Mouse (Mus musculus) intestine, postnatal 0 days (tissue): Measurements from ENCODE around the gene Hddc2. TPM values are rescaled to one million over a fixed set of nuclear protein-coding genes. Genes with fewer than 3 reads are reported as not detected.

Experiments
- ATAC-seq: fragments of 200-750 bp; cut with Nextera tagmentation; 2 replicates; pipeline ENCODE4 v1.8.0; 2017; ENCODE audit warnings: mild to moderate bottlenecking, moderate TSS enrichment, moderate library complexity
- H3K27ac ChIP-seq: fragments of 300-500 bp; sonication (generic); 2 replicates; pipeline ENCODE4 v1.5.1; 2014; ENCODE audit warnings: mild to moderate bottlenecking, low read depth, low read length, moderate library complexity
- H3K27me3 ChIP-seq: fragments of 300-500 bp; sonication (generic); replicated peaks from 2 replicates; pipeline ENCODE4 v1.6.1; 2014; ENCODE audit warnings: low read length, mixed read lengths; ENCODE audit not compliant: control insufficient read depth, insufficient read depth
- H3K36me3 ChIP-seq: fragments of 300-500 bp; sonication (generic); 2 replicates; pipeline ENCODE4 v1.6.1; 2014; ENCODE audit warnings: mild to moderate bottlenecking, moderate library complexity; ENCODE audit not compliant: control insufficient read depth, insufficient read depth
- H3K4me1 ChIP-seq: fragments of 300-500 bp; sonication (generic); replicated peaks from 2 replicates; pipeline ENCODE4 v1.6.1; 2014; ENCODE audit warnings: antibody characterized with exemption, low read length, mixed read lengths; ENCODE audit not compliant: control insufficient read depth, insufficient read depth
- H3K4me2 ChIP-seq: fragments of 300-500 bp; sonication (generic); replicated peaks from 2 replicates; pipeline ENCODE4 v1.6.1; 2014; ENCODE audit warnings: low read depth, mild to moderate bottlenecking, moderate library complexity
- H3K4me3 ChIP-seq: fragments of 300-500 bp; sonication (generic); 2 replicates; pipeline ENCODE4 v1.5.1; 2014; ENCODE audit warnings: low read depth, low read length
- H3K9ac ChIP-seq: fragments of 300-500 bp; sonication (generic); 2 replicates; pipeline ENCODE4 v1.6.1; 2014; ENCODE audit warnings: mild to moderate bottlenecking, low read depth, low read length
- H3K9me3 ChIP-seq: fragments of 300-500 bp; sonication (generic); 2 replicates; pipeline ENCODE4 v1.6.1; 2016; ENCODE audit warnings: mixed run types; ENCODE audit not compliant: control insufficient read depth
- CTCF ChIP-seq: sonication (generic); IDR thresholded peaks from 2 replicates; pipeline ENCODE4 v1.5.1; 2016; ENCODE audit warnings: low read depth, mild to moderate bottlenecking, control low read depth, antibody characterized with exemption, moderate library complexity
- WGBS: fragments of 180-500 bp; shearing (Covaris S2); extraction: QIAGEN DNeasy Blood & Tissue Kit; methylation state at CpG from one replicate; pipeline ENCODE4 v1.1.7; 2014; 5-methylcytosine and 5-hydroxymethylcytosine counted together
- polyA plus RNA-seq: library from polyadenylated mRNA; unstranded; fragments of >200 nt; fragmentation: Nextera tagmentation; extraction: Ambion mirVana; gene quantifications from 2 replicates; pipeline ENCODE4 v1.2.1, GENCODE M21; 2015

Hddc2 gene
- polyA plus RNA-seq, 1 experiment from 2014 or later = 32.4 TPM

- Histone ChIP-seq H3K4me1 (no peaks in the 10 kb centered on the region), H3K4me3 (no peak overlapping the region), H3K9ac (no peak overlapping the region), H3K9me3 (no peaks in the 10 kb centered on the region), H3K36me3 (no peaks in the 10 kb centered on the region), H3K27ac (no peak overlapping the region), H3K27me3 (no peaks in the 10 kb centered on the region), H3K4me2 (no peak overlapping the region)
- WGBS = 36% methylated on average over 1 of the region's 1 CpGs
- TF ChIP-seq CTCF = no peak
- no peak for ATAC-seq
Measured at GRCm38 (mm10) chr10:31307024-31307598, 6.1 kb upstream of the Hddc2 start.

- Histone ChIP-seq H3K4me2 (no peak overlapping the region), H3K4me1 (no peaks in the 10 kb centered on the region), H3K4me3 (no peak overlapping the region), H3K27ac (no peak overlapping the region), H3K9me3 (no peaks in the 10 kb centered on the region), H3K27me3 (no peaks in the 10 kb centered on the region), H3K36me3 (peaks cover 12% of the 10 kb centered on the region; the same call in 1 of the 2 replicates), H3K9ac (no peak overlapping the region)
- no peak for TF ChIP-seq CTCF
- WGBS = 79% methylated on average over 5 of the region's 5 CpGs
- no peak for ATAC-seq
Measured at GRCm38 (mm10) chr10:31318491-31318890, 5.3 kb downstream of the Hddc2 start.

GRCm38 (mm10) chr10:31329436-31329835 is 16.3 kb downstream of the Hddc2 start:
- H3K27me3 ChIP-seq = no peaks in the 10 kb centered on the region
- H3K9ac ChIP-seq = no peak overlapping the region
- peaks cover 15% of the 10 kb centered on the region; the same call in 1 of the 2 replicates for H3K36me3 ChIP-seq
- WGBS = 78% methylated on average over 1 of the region's 1 CpGs
- H3K4me2 ChIP-seq = no peak overlapping the region
- H3K9me3 ChIP-seq = no peaks in the 10 kb centered on the region
- H3K4me1 ChIP-seq = no peaks in the 10 kb centered on the region
- H3K27ac ChIP-seq = no peak overlapping the region
- no peak for TF ChIP-seq CTCF
- H3K4me3 ChIP-seq = no peak overlapping the region
- ATAC-seq = no peak

- 84% methylated on average over 3 of the region's 3 CpGs for WGBS
- Histone ChIP-seq H3K27ac (no peak overlapping the region), H3K4me3 (no peak overlapping the region), H3K4me2 (no peak overlapping the region), H3K36me3 (peaks cover 15% of the 10 kb centered on the region; the same call in 1 of the 2 replicates), H3K9ac (no peak overlapping the region), H3K27me3 (no peaks in the 10 kb centered on the region), H3K4me1 (no peaks in the 10 kb centered on the region), H3K9me3 (no peaks in the 10 kb centered on the region)
- no peak for TF ChIP-seq CTCF
- ATAC-seq = no peak
Measured at GRCm38 (mm10) chr10:31330286-31330962, 17.2 kb downstream of the Hddc2 start.

GRCm38 (mm10) chr10:31331225-31331775 is 18.1 kb downstream of the Hddc2 start:
- H3K9ac ChIP-seq = no peak overlapping the region
- 92% methylated on average over 4 of the region's 4 CpGs for WGBS
- no peak for ATAC-seq
- H3K4me1 ChIP-seq = no peaks in the 10 kb centered on the region
- no peak for TF ChIP-seq CTCF
- no peaks in the 10 kb centered on the region for H3K27me3 ChIP-seq
- no peak overlapping the region for H3K4me3 ChIP-seq
- H3K9me3 ChIP-seq = no peaks in the 10 kb centered on the region
- no peak overlapping the region for H3K27ac ChIP-seq
- H3K36me3 ChIP-seq = peaks cover 8% of the 10 kb centered on the region; the same call in 1 of the 2 replicates
- no peak overlapping the region for H3K4me2 ChIP-seq

- Histone ChIP-seq H3K4me3 (no peak overlapping the region), H3K27me3 (no peaks in the 10 kb centered on the region), H3K36me3 (no peaks in the 10 kb centered on the region), H3K4me2 (no peak overlapping the region), H3K4me1 (no peaks in the 10 kb centered on the region), H3K9me3 (no peaks in the 10 kb centered on the region), H3K9ac (no peak overlapping the region), H3K27ac (no peak overlapping the region)
- no peak for ATAC-seq
- WGBS = 81% methylated on average over 5 of the region's 5 CpGs
- no peak for TF ChIP-seq CTCF
Measured at GRCm38 (mm10) chr10:31336432-31336831, 23.2 kb downstream of the Hddc2 start.
